Mouse (Mus musculus) intestine, embryonic 14.5 days (tissue): Measurements from ENCODE around the gene Dnajc16. TPM values are rescaled to one million over a fixed set of nuclear protein-coding genes. Genes with fewer than 3 reads are reported as not detected.
A peak's percentile ranks its signal among the peaks of the same experiment; 100 is the strongest.

Experiments used
- ATAC-seq: fragments of 200-750 bp; cut with Nextera tagmentation; replicated peaks from 2 replicates; pipeline ENCODE4 v1.8.0; 2017; ENCODE audit warnings: low read depth, moderate number of reproducible peaks, moderate TSS enrichment, moderate library complexity; ENCODE audit not compliant: low FRiP score, low TSS enrichment
- DNase-seq: peaks from one replicate; pipeline ENCODE4 v3.0.0-alpha.2; 2018; ENCODE audit warnings: low spot score
- H3K27ac ChIP-seq: fragments of 300-500 bp; sonication (generic); 2 replicates; pipeline ENCODE4 v1.5.1; 2014; ENCODE audit warnings: low read depth, mild to moderate bottlenecking, control low read depth
- H3K27me3 ChIP-seq: fragments of 300-500 bp; sonication (generic); replicated peaks from 2 replicates; pipeline ENCODE4 v1.6.1; 2014; ENCODE audit warnings: low read length, control low read depth; ENCODE audit not compliant: control insufficient read depth, insufficient read depth
- H3K36me3 ChIP-seq: fragments of 300-500 bp; sonication (generic); 2 replicates; pipeline ENCODE4 v1.6.1; 2014; ENCODE audit warnings: low read length, control low read depth; ENCODE audit not compliant: control insufficient read depth, insufficient read depth
- H3K4me1 ChIP-seq: fragments of 300-500 bp; sonication (generic); replicated peaks from 2 replicates; pipeline ENCODE4 v1.6.1; 2014; ENCODE audit warnings: low read length, control low read depth, mixed read lengths; ENCODE audit not compliant: control insufficient read depth, insufficient read depth
- H3K4me2 ChIP-seq: fragments of 300-500 bp; sonication (generic); 2 replicates; pipeline ENCODE4 v1.6.1; 2014; ENCODE audit warnings: low read length
- H3K4me3 ChIP-seq: fragments of 300-500 bp; sonication (generic); 2 replicates; pipeline ENCODE4 v1.5.1; 2014; ENCODE audit warnings: low read depth, low read length, control low read depth, mixed read lengths
- H3K9ac ChIP-seq: fragments of 300-500 bp; sonication (generic); 2 replicates; pipeline ENCODE4 v1.6.1; 2014; ENCODE audit warnings: mild to moderate bottlenecking, low read length
- H3K9me3 ChIP-seq: fragments of 300-500 bp; sonication (generic); 2 replicates; pipeline ENCODE4 v1.6.1; 2016; ENCODE audit warnings: low read length, control low read depth; ENCODE audit not compliant: control insufficient read depth
- WGBS: fragments of 180-500 bp; shearing (Covaris S2); extraction: QIAGEN DNeasy Blood & Tissue Kit; methylation state at CpG from one replicate; pipeline ENCODE4 v1.1.7; 2014; 5-methylcytosine and 5-hydroxymethylcytosine counted together
- polyA plus RNA-seq: library from polyadenylated mRNA; unstranded; fragments of >200 nt; fragmentation: Nextera tagmentation; extraction: Ambion mirVana; gene quantifications from 2 replicates; pipeline ENCODE4 v1.2.1, GENCODE M21; 2014

Dnajc16 gene
- polyA plus RNA-seq, 1 experiment from 2014 or later, result 4.4 TPM

- Histone ChIP-seq H3K27ac (peak within 1 kb of the TSS; percentile 93), H3K27me3 (no peaks in the 10 kb centered on the region), H3K36me3 (peaks cover 12% of the 10 kb centered on the region), H3K9ac (peak within 1 kb of the TSS; percentile 95), H3K4me3 (peak within 1 kb of the TSS; percentile 74), H3K4me2 (peak within 1 kb of the TSS; percentile 83), H3K9me3 (no peaks in the 10 kb centered on the region), H3K4me1 (peaks cover 25% of the 10 kb centered on the region)
- WGBS, result under 1% methylated on average over 82 of the region's 105 CpGs
- DNase-seq (peak; percentile 86), ATAC-seq (peak; percentile 87)
These were observed 67.7 kb downstream of the Dnajc16 start, which contains the start of gene Ddi2 for GRCm38 (mm10) chr4:141722731-141723672. Gene Ddi2, minus strand, starts transcription at chr4:141723419.

- H3K4me2 ChIP-seq, result peak overlapping the region; percentile 83
- no peaks in the 10 kb centered on the region for H3K27me3 ChIP-seq
- DNase-seq, result no peak
- 48% methylated on average over 6 of the region's 6 CpGs for WGBS
- peaks cover 25% of the 10 kb centered on the region for H3K4me1 ChIP-seq
- peaks cover 14% of the 10 kb centered on the region for H3K36me3 ChIP-seq
- no peak overlapping the region for H3K27ac ChIP-seq
- H3K4me3 ChIP-seq, result peak overlapping the region; percentile 74
- no peak for ATAC-seq
- H3K9me3 ChIP-seq, result no peaks in the 10 kb centered on the region
- peak overlapping the region; percentile 95 for H3K9ac ChIP-seq
These were observed 68.8 kb downstream of the Dnajc16 start for GRCm38 (mm10) chr4:141721961-141722360.

GRCm38 (mm10) chr4:141720761-141721523 lies 69.8 kb downstream of the Dnajc16 start:
- DNase-seq (no peak), ATAC-seq (no peak)
- H3K9ac ChIP-seq, result no peak overlapping the region
- no peak overlapping the region for H3K27ac ChIP-seq
- peaks cover 24% of the 10 kb centered on the region for H3K36me3 ChIP-seq
- H3K27me3 ChIP-seq, result no peaks in the 10 kb centered on the region
- 45% methylated on average over 6 of the region's 6 CpGs for WGBS
- H3K4me2 ChIP-seq, result peak overlapping the region; percentile 83
- H3K4me1 ChIP-seq, result peaks cover 25% of the 10 kb centered on the region
- 0 out of 2 replicates have a peak overlapping the region, but pooled peaks have one; percentile 8 for H3K4me3 ChIP-seq
- H3K9me3 ChIP-seq, result no peaks in the 10 kb centered on the region

GRCm38 (mm10) chr4:141719304-141719703 lies 71.4 kb downstream of the Dnajc16 start:
- no peak for DNase-seq
- Histone ChIP-seq H3K36me3 (peaks cover 25% of the 10 kb centered on the region), H3K9ac (no peak overlapping the region), H3K4me1 (peaks cover 27% of the 10 kb centered on the region), H3K9me3 (no peaks in the 10 kb centered on the region), H3K27me3 (no peaks in the 10 kb centered on the region), H3K27ac (no peak overlapping the region), H3K4me2 (no peak overlapping the region), H3K4me3 (no peak overlapping the region)
- 85% methylated on average over 1 of the region's 1 CpGs for WGBS
- ATAC-seq, result no peak

GRCm38 (mm10) chr4:141717633-141718032 lies 73.1 kb downstream of the Dnajc16 start:
- Histone ChIP-seq H3K9me3 (no peaks in the 10 kb centered on the region), H3K4me3 (no peak overlapping the region), H3K27ac (no peak overlapping the region), H3K9ac (no peak overlapping the region), H3K36me3 (peaks cover 35% of the 10 kb centered on the region), H3K4me2 (no peak overlapping the region), H3K4me1 (peaks cover 23% of the 10 kb centered on the region), H3K27me3 (no peaks in the 10 kb centered on the region)
- WGBS, result 88% methylated on average over 4 of the region's 4 CpGs
- ATAC-seq (no peak), DNase-seq (no peak)

- H3K36me3 ChIP-seq, result peaks cover 54% of the 10 kb centered on the region
These were observed 75.7 kb downstream of the Dnajc16 start for GRCm38 (mm10) chr4:141715027-141715426.

GRCm38 (mm10) chr4:141713598-141714142 lies 77.1 kb downstream of the Dnajc16 start:
- Histone ChIP-seq H3K4me1 (peaks cover 4% of the 10 kb centered on the region; the same call in 1 of the 2 replicates), H3K36me3 (peaks cover 62% of the 10 kb centered on the region)
- ATAC-seq, result no peak

More at GRCm38 (mm10) chr4:141715027-141715426, 75.7 kb downstream of the Dnajc16 start:
- no peak overlapping the region; the same call in 1 of the 2 replicates for H3K9ac ChIP-seq
- H3K27me3 ChIP-seq, result no peaks in the 10 kb centered on the region
- ATAC-seq (no peak), DNase-seq (no peak)
- H3K4me1 ChIP-seq, result peaks cover 4% of the 10 kb centered on the region
- no peak overlapping the region for H3K27ac ChIP-seq
- H3K4me3 ChIP-seq, result no peak overlapping the region
- 65% methylated on average over 2 of the region's 2 CpGs for WGBS
- H3K9me3 ChIP-seq, result no peaks in the 10 kb centered on the region
- no peak overlapping the region for H3K4me2 ChIP-seq

GRCm38 (mm10) chr4:141711250-141711649 lies 79.5 kb downstream of the Dnajc16 start:
- H3K27ac ChIP-seq, result no peak overlapping the region
- H3K4me1 ChIP-seq, result peaks cover 4% of the 10 kb centered on the region; the same call in 1 of the 2 replicates
- no peak for DNase-seq
- H3K4me2 ChIP-seq, result no peak overlapping the region
- no peak overlapping the region for H3K9ac ChIP-seq
- no peak for ATAC-seq
- no peaks in the 10 kb centered on the region for H3K9me3 ChIP-seq
- no peak overlapping the region for H3K4me3 ChIP-seq
- H3K36me3 ChIP-seq, result peaks cover 77% of the 10 kb centered on the region
- H3K27me3 ChIP-seq, result no peaks in the 10 kb centered on the region
- 100% methylated on average over 1 of the region's 1 CpGs for WGBS

More at GRCm38 (mm10) chr4:141713598-141714142, 77.1 kb downstream of the Dnajc16 start:
- no peaks in the 10 kb centered on the region for H3K27me3 ChIP-seq
- H3K27ac ChIP-seq, result no peak overlapping the region
- no peaks in the 10 kb centered on the region for H3K9me3 ChIP-seq
- no peak overlapping the region for H3K4me3 ChIP-seq
- WGBS, result 60% methylated on average over 5 of the region's 5 CpGs
- no peak overlapping the region for H3K9ac ChIP-seq
- H3K4me2 ChIP-seq, result no peak overlapping the region
- no peak for DNase-seq
